Mouse (Mus musculus) ES-CJ7 (cell line): ENCODE measurements around the gene Ifrd2.

Source experiments
- DNase-seq: peaks from one replicate; pipeline ENCODE4 v3.0.0; 2011; ENCODE audit warnings: low read depth, low spot score

Ifrd2 gene

GRCm38 (mm10) chr9:107619546-107619879 lies 32.1 kb downstream of the Ifrd2 start:
- no peak for DNase-seq

DNA sequence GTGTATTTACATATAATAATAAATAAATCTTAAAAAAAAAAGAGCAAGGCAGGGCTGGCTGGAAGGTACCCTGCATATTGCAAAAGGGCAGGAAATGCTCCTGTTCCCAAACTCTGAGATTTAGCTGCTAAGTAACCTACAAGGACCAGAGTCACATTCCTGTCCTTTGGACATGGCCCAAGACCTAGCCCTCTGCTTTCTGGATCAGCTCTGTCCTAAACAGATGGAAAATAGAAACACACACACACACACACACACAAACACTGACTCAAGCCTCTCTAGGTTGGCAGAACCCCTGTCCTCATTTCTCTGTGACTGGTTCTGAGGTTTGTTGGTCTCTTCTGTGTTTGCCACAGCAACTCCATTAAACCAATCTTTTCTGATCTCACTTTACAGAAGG lies 33.5 kb downstream of the Ifrd2 start:
- no peak for DNase-seq

DNA sequence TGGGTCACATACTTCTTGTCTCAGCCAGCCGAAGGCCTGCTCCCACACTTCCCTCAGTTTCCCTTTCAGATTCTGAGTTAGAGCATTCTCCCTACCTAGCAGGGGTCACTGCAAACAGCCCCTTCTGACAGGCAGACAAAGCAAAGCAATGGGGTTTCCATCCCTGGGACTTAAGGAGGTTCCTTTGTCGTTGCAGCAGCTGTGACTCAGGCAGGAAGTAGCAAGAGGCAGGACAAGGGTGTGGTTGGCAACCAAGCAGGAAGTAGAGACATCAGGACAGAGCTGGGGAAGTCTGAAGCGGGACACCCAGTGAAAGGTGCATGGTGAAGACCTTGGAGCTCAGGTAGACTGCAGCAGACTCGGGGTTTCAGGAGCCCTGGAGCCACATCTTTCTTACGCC lies 37.1 kb downstream of the Ifrd2 start:
- DNase-seq: peak; percentile 61

- no peak for DNase-seq
Measured at GRCm38 (mm10) chr9:107624951-107625350, 37.5 kb downstream of the Ifrd2 start.

- no peak for DNase-seq
Measured at GRCm38 (mm10) chr9:107625351-107626128, 38.1 kb downstream of the Ifrd2 start.

DNA sequence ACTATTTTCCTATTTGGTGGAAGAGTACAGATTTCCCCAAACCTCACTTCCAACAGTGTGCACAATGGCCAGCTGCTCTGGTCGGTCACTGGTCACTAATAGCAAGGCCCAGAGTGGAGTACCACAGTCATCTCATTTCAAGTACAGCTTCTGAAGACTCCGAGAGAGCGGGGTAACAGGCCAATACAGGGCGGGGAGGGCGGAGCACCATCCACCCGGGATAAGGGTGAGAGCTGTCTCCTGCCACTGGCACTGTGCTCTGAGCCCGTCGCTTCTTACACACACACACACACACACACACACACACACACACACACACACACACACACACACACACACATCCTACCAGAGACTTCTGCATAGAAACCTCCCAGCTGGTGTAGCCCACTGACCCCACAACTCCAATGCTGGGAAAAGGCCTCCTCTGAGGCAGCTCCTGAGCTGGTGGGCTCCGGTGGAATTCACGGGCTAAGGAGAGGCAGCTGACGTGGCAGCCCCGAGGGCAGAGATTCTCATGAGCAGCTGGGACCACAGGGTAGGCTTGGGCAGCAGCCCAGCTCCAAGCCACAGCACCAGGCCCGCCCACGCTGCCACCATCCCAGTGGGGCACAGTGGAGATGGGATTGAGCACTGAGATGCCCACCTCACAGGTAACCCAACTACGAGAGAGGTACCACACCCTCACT lies 38.9 kb downstream of the Ifrd2 start:
- DNase-seq: no peak

- peak; percentile 99 for DNase-seq
Measured at GRCm38 (mm10) chr9:107626844-107627277, 39.4 kb downstream of the Ifrd2 start.

DNA sequence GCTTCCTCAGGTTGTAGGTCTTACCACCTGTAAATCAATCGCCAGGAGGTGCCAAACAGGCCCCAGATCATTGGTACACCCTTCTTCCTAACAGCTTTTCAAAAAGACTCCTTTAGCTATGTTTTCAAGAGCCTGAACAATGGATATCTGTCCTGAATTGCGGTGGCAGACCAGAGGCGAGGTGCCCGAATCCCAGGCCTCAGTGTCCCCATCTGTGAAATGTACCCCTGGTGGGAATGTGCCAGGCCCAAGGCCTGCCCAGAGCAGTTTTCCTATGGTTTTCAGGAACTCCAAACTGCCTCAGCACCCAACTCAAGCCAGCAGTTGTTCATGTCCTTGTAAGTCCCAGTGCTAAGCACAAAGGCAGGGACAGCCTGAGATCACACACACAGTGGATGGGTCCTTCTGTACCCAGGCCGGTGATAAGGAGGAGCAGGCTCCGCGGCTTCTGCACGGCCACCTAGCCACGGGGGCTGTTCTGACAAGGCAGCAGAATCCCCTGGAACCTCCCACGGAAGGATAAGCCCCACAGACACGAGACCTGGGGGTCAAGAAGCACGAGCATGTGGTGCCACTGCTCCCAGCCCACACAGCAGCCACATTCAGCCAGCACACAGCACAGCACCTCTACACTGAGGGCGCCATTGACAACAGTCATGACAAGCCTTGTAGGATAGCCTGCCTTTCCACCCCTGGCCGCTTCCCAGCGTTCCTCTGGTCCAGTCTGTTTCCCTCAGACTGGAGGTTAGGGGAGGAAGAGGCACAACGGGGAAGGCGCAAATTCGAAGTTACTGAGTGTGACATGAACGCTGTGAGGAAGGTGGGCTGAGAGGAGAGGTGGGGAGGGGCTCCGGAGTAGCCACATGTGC lies 40.2 kb downstream of the Ifrd2 start:
- DNase-seq: no peak

DNA sequence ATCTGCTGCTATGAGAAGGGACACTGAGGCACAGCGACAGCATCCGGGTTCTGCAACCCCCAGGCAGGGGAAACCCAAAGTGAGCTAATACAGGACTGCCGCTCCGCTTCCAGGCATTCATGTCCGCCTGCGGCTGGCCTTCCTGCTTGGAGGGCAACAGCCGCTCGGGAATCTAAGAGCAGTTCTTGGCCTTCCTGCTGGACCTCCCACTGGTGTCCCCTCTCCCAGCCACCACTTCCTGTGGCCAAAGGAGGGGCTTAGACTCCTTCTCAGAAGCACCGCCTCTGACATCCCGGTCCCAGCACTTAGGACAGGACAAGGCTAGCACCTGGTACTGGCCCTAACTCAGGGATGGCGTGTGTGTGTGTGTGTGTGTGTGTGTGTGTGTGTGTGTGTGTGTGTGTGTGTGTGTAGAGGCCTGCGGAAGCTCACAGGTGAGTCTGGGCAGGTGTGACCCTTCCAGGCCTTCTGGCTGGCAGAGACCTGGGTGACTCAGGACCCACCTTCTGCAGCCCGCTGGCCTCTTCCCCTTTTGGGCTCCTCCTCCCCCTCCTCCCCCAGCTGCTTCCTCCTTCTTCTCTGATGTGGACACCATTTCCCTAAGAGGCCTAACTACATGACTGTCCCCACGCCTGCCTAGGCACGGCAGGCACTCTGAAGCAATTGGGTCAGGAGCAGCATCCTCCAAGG lies 41.4 kb downstream of the Ifrd2 start:
- DNase-seq: no peak

DNA sequence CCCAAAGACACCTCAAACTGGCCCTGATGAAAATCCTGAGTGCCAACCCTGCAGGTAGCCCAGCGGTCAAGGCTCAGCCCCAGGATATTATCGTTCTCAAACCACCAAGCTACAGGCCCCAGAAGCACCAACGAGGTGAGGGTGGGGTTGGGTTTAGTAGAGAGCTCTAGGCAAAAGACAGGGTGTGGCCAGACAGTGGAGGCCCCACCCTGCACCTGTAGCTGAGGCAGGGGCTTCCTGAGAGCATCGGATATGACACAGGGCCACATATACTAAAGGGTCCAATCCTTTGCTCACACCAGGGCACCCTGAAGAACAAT lies 41.9 kb downstream of the Ifrd2 start:
- peak; percentile 69 for DNase-seq

DNA sequence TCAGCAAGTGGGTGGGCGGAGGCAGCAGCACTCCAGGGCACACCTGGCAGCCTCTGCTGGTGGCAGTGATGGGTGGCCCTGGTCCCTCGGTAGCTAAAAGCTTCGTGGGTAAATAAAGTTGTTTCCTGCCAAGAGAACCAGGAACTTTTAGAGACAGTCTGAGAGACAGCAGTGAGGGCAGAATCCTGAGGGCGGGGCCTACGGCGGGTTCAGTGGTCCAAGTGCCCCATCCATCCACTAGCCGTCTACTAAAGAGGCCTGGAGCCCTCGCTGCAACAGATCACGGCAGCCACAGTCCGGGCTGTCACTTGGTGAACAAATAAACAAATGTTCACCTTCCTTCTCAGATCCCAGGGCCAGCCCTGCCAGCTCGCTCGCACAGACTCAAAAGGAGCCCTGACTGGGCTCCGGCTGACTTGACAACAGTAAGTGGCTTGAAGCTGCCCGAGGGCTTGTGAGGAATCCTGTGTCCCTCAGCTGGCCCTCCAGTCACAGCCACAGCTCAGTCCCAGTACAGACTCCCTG lies 42.5 kb downstream of the Ifrd2 start:
- DNase-seq: no peak

- DNase-seq: peak; percentile 98
Measured at GRCm38 (mm10) chr9:107630576-107630975, 43.1 kb downstream of the Ifrd2 start.

- no peak for DNase-seq
Measured at GRCm38 (mm10) chr9:107631311-107631826, 43.9 kb downstream of the Ifrd2 start.

DNA sequence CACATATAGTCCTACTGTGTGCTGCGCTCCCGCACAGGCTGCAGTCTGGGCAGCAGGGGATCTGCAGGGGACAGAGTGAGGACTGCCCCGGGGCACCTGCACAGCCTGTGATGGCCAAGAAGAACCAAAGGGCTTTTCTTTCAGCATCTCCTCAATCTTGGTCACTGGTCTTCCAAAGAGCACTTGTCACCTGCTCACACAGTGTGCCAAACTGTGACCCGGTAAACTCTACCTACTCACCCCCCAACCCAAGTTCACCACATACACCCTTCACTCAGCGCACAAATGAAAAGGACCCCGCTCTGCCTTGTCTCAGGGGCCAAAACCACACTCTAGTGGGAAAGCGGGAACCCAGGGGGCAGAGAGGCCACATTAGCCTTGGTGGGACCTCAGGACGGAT lies 44.4 kb downstream of the Ifrd2 start:
- no peak for DNase-seq

DNA sequence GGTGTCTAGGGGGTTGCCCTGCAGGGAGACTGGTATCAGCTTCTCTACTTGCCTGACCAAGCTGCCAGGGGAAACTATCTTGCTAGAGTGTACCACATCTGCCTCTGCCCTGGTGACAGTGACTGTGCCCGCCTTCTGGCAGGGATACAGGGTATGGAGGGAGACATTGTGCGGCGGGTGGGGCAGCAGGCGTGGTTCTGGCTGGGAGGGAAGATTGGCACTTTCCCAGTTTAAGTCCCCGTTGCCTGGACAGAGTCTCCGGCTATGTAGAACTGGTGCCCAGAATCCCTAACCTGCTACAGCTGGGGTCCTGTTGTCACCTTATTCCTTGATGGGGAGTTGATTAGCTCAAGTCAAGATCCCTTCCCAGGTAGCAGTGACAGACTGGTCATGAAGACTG lies 45.0 kb downstream of the Ifrd2 start:
- no peak for DNase-seq

- DNase-seq: peak; percentile 62
Measured at GRCm38 (mm10) chr9:107633091-107633660, 45.7 kb downstream of the Ifrd2 start.

DNA sequence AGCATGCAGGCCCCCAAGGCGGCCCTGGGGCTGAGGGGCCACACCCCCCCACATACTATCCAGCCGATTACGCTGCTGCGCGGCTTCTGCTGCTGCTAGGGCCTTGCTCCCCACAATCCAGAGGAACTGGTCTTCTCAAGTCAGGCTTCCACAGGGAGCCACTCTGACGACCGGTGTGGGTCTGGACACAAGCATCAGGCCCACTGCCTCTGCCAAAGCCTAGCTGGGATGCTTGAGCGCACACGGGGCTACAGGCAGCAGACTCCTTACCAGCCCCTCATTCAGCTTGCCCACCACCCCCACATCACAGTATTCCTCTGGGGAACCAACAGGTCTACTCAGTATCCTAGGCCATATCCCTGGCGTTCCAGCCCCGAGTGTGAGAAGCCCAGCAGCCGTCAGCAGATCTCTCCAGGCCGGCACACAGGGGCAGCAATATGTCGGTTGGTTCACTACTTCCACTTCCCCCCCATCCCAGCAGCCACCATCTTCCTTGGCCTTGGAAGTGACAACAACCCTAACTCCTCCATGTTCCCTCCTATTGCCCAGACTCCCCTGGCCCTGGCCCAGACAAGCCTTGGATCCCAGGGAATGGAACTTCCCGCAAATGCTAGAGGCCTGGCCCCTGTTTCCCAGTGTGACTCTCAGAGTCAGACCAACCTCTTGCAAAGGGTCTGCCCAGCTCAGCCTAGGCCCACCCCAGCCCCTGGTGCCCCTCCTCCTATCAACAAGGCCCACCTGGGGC lies 46.4 kb downstream of the Ifrd2 start:
- no peak for DNase-seq

GRCm38 (mm10) chr9:107634406-107635278 lies 47.2 kb downstream of the Ifrd2 start:
- peak; percentile 48 for DNase-seq

GRCm38 (mm10) chr9:107635279-107636028 lies 48.0 kb downstream of the Ifrd2 start, which contains the start of gene Gnai2:
TSS of gene Gnai2 (minus strand) at chr9:107635367.
- peak; percentile 98 for DNase-seq
